Mouse (Mus musculus): ENCODE results near the gene Mrpl16. TPM values are rescaled to one million over a fixed set of nuclear protein-coding genes. Genes with fewer than 3 reads are reported as not detected.

Gene Mrpl16
- polyA plus RNA-seq (2015; fragmentation: Nextera tagmentation; extraction: Ambion mirVana): 56.0 and 56.6 TPM in 2 replicates

DNA sequence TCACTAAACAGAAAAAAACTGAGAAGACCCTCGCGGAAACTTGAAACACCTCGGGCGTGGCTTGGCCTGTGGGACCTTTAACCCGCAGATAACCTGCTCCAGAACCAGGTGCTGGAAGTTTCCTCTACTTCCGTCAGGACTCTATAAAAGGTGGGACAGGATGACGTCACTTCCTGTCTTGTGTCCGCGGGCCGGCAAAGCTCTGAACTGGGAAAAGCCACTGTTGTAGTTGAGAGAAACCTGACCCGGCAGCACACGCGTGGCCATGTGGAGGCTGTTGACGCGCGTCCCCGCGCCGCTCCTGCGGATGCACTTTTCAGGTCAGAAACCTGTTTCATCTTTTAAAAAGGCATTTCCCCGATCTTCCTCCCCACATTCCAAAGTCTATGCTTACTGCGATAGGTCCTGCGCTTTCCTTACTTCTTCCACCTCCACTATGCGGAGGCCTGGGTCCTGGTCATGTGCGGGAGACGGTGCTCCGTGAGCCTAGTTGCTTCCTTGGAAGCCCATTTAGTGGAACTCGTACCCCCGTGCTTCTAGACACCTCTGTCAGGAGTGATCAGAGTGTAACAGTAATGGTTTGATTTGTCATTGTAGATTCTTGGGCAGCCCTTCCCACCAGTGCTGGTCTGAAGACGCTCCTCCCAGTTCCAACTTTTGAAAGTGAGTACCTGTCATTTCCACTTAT, at the start of gene Mrpl16:
Mrpl16 (plus strand) TSS at position 187 of the 688 bp plus-strand sequence.

GRCm38 (mm10) chr19:11747298-11747697, 22.9 kb upstream of the Mrpl16 start, which contains the start of gene Gif:
Gif (plus strand) TSS chr19:11747554.

GRCm38 (mm10) chr19:11819143-11819700, 49.0 kb downstream of the Mrpl16 start, which contains the start of gene Stx3:
Stx3 (minus strand) TSS chr19:11819403.

Other genes with a start within 250 kb of the Mrpl16 start
- gene Ms4a4d, start 233.6 kb upstream of the Mrpl16 start, polyA plus RNA-seq (2015; fragmentation: Nextera tagmentation; extraction: Ambion mirVana): 0.13 and 0.15 TPM in 2 replicates
- 2.9 and 4.1 TPM in 2 replicates for gene Ms4a6d, start 165.5 kb upstream of the Mrpl16 start, polyA plus RNA-seq (2015; fragmentation: Nextera tagmentation; extraction: Ambion mirVana)
- 0.14 and 0.32 TPM in 2 replicates for gene Ms4a2, start 146.7 kb upstream of the Mrpl16 start, polyA plus RNA-seq (2015; fragmentation: Nextera tagmentation; extraction: Ambion mirVana)
- 0.15 and 0.70 TPM in 2 replicates for gene Ms4a3, start 129.5 kb upstream of the Mrpl16 start, polyA plus RNA-seq (2015; fragmentation: Nextera tagmentation; extraction: Ambion mirVana)
- not detected in 2 replicates for gene Oosp2, start 109.8 kb upstream of the Mrpl16 start, polyA plus RNA-seq (2015; fragmentation: Nextera tagmentation; extraction: Ambion mirVana)
- gene Oosp1, start 79.2 kb upstream of the Mrpl16 start, polyA plus RNA-seq (2015; fragmentation: Nextera tagmentation; extraction: Ambion mirVana): not detected in 2 replicates
- gene Oosp3, start 73.3 kb upstream of the Mrpl16 start, polyA plus RNA-seq (2015; fragmentation: Nextera tagmentation; extraction: Ambion mirVana): not detected in 2 replicates
- not detected in 2 replicates for gene Gif, start 22.8 kb upstream of the Mrpl16 start, polyA plus RNA-seq (2015; fragmentation: Nextera tagmentation; extraction: Ambion mirVana)
- gene Stx3, start 49.0 kb downstream of the Mrpl16 start, polyA plus RNA-seq (2015; fragmentation: Nextera tagmentation; extraction: Ambion mirVana): 13.8 and 16.3 TPM in 2 replicates
- gene Olfr1417, start 68.8 kb downstream of the Mrpl16 start, polyA plus RNA-seq (2015; fragmentation: Nextera tagmentation; extraction: Ambion mirVana): not detected in 2 replicates
- not detected in 2 replicates for gene Olfr1418, start 90.7 kb downstream of the Mrpl16 start, polyA plus RNA-seq (2015; fragmentation: Nextera tagmentation; extraction: Ambion mirVana)
- gene Olfr1419, start 104.7 kb downstream of the Mrpl16 start, polyA plus RNA-seq (2015; fragmentation: Nextera tagmentation; extraction: Ambion mirVana): not detected in 2 replicates
- gene Olfr1420, start 116.2 kb downstream of the Mrpl16 start, polyA plus RNA-seq (2015; fragmentation: Nextera tagmentation; extraction: Ambion mirVana): 0.17 TPM in 1 of 2 replicates, not detected in the other
- gene Patl1, start 142.0 kb downstream of the Mrpl16 start, polyA plus RNA-seq (2015; fragmentation: Nextera tagmentation; extraction: Ambion mirVana): 8.6 and 11.9 TPM in 2 replicates
- 3.9 and 4.6 TPM in 2 replicates for gene Osbp, start 195.6 kb downstream of the Mrpl16 start, polyA plus RNA-seq (2015; fragmentation: Nextera tagmentation; extraction: Ambion mirVana)